Mouse (Mus musculus) hindbrain, embryonic 12.5 days (tissue): ENCODE results near the gene Baz2b. TPM values are rescaled to one million over a fixed set of nuclear protein-coding genes. Genes with fewer than 3 reads are reported as not detected.

Experiments
- ATAC-seq: fragments of 200-750 bp; cut with Nextera tagmentation; 2 replicates; pipeline ENCODE4 v1.8.0; 2017; ENCODE audit warnings: moderate TSS enrichment; ENCODE audit not compliant: low FRiP score
- H3K27ac ChIP-seq: fragments of 300-500 bp; sonication (generic); 2 replicates; pipeline ENCODE4 v1.5.1; 2016; ENCODE audit warnings: mild to moderate bottlenecking
- H3K27me3 ChIP-seq: fragments of 300-500 bp; sonication (generic); 2 replicates; pipeline ENCODE4 v1.6.1; 2016; ENCODE audit warnings: mild to moderate bottlenecking
- H3K36me3 ChIP-seq: fragments of 300-500 bp; sonication (generic); 2 replicates; pipeline ENCODE4 v1.6.1; 2016; ENCODE audit warnings: mild to moderate bottlenecking
- H3K4me1 ChIP-seq: fragments of 300-500 bp; sonication (generic); 2 replicates; pipeline ENCODE4 v1.6.1; 2016
- H3K4me2 ChIP-seq: fragments of 300-500 bp; sonication (generic); replicated peaks from 2 replicates; pipeline ENCODE4 v1.6.1; 2016; ENCODE audit warnings: mild to moderate bottlenecking
- H3K4me3 ChIP-seq: fragments of 300-500 bp; sonication (generic); 2 replicates; pipeline ENCODE4 v1.5.1; 2016; ENCODE audit warnings: mild to moderate bottlenecking
- H3K9ac ChIP-seq: fragments of 300-500 bp; sonication (generic); 2 replicates; pipeline ENCODE4 v1.6.1; 2016; ENCODE audit warnings: mild to moderate bottlenecking, moderate library complexity
- H3K9me3 ChIP-seq: fragments of 300-500 bp; sonication (generic); replicated peaks from 2 replicates; pipeline ENCODE4 v1.6.1; 2016; ENCODE audit warnings: mild to moderate bottlenecking
- WGBS: fragments of 180-500 bp; shearing (Covaris S2); methylation state at CpG from one replicate; pipeline ENCODE4 v1.1.7; 2016; 5-methylcytosine and 5-hydroxymethylcytosine counted together
- polyA plus RNA-seq: library from polyadenylated mRNA; unstranded; fragments of >200 nt; fragmentation: Nextera tagmentation; extraction: Ambion mirVana; gene quantifications from 2 replicates; pipeline ENCODE4 v1.2.1, GENCODE M21; 2016

Gene Baz2b
- polyA plus RNA-seq, 1 experiment from 2014 or later, result 92.4 TPM

- no peaks in the 10 kb centered on the region for H3K9me3 ChIP-seq
- no peaks in the 10 kb centered on the region for H3K27me3 ChIP-seq
- H3K9ac ChIP-seq, result no peak overlapping the region
- no peaks in the 10 kb centered on the region for H3K4me1 ChIP-seq
- no peak for ATAC-seq
- no peak overlapping the region for H3K4me3 ChIP-seq
- WGBS, result 56% methylated on average over 1 of the region's 1 CpGs
- no peak overlapping the region for H3K27ac ChIP-seq
- H3K36me3 ChIP-seq, result no peaks in the 10 kb centered on the region
- no peak overlapping the region for H3K4me2 ChIP-seq
Observed at GRCm38 (mm10) chr2:60196841-60197240, 12.8 kb downstream of the Baz2b start.

GRCm38 (mm10) chr2:60181696-60182095, 27.9 kb downstream of the Baz2b start:
- H3K27me3 ChIP-seq, result no peaks in the 10 kb centered on the region
- WGBS, result 63% methylated on average over 2 of the region's 2 CpGs
- H3K4me1 ChIP-seq, result no peaks in the 10 kb centered on the region
- H3K9me3 ChIP-seq, result no peaks in the 10 kb centered on the region
- no peak overlapping the region for H3K27ac ChIP-seq
- no peak overlapping the region for H3K9ac ChIP-seq
- H3K4me2 ChIP-seq, result no peak overlapping the region
- ATAC-seq, result no peak
- H3K36me3 ChIP-seq, result no peaks in the 10 kb centered on the region
- H3K4me3 ChIP-seq, result no peak overlapping the region

GRCm38 (mm10) chr2:60177490-60177889, 32.1 kb downstream of the Baz2b start:
- H3K27me3 ChIP-seq, result no peaks in the 10 kb centered on the region

GRCm38 (mm10) chr2:60176087-60176486, 33.6 kb downstream of the Baz2b start:
- no peak overlapping the region for H3K27ac ChIP-seq
- no peak for ATAC-seq
- no peak overlapping the region for H3K4me3 ChIP-seq
- H3K4me1 ChIP-seq, result no peaks in the 10 kb centered on the region
- WGBS, result 82% methylated on average over 5 of the region's 5 CpGs
- no peaks in the 10 kb centered on the region for H3K9me3 ChIP-seq
- H3K9ac ChIP-seq, result no peak overlapping the region
- no peaks in the 10 kb centered on the region for H3K36me3 ChIP-seq
- H3K4me2 ChIP-seq, result no peak overlapping the region
- H3K27me3 ChIP-seq, result no peaks in the 10 kb centered on the region

More at GRCm38 (mm10) chr2:60177490-60177889, 32.1 kb downstream of the Baz2b start:
- H3K27ac ChIP-seq, result no peak overlapping the region
- H3K9ac ChIP-seq, result no peak overlapping the region
- WGBS, result 92% methylated on average over 3 of the region's 3 CpGs
- H3K4me3 ChIP-seq, result no peak overlapping the region
- H3K4me1 ChIP-seq, result no peaks in the 10 kb centered on the region
- no peaks in the 10 kb centered on the region for H3K36me3 ChIP-seq
- no peaks in the 10 kb centered on the region for H3K9me3 ChIP-seq
- no peak overlapping the region for H3K4me2 ChIP-seq
- no peak for ATAC-seq

- WGBS, result 95% methylated on average over 3 of the region's 4 CpGs
- no peak overlapping the region for H3K4me3 ChIP-seq
- H3K4me1 ChIP-seq, result no peaks in the 10 kb centered on the region
- H3K9ac ChIP-seq, result no peak overlapping the region
- no peaks in the 10 kb centered on the region for H3K27me3 ChIP-seq
- no peaks in the 10 kb centered on the region for H3K36me3 ChIP-seq
- no peaks in the 10 kb centered on the region for H3K9me3 ChIP-seq
- no peak overlapping the region for H3K4me2 ChIP-seq
- no peak for ATAC-seq
- no peak overlapping the region for H3K27ac ChIP-seq
Observed at GRCm38 (mm10) chr2:60175078-60175477, 34.6 kb downstream of the Baz2b start.

- no peak for ATAC-seq
- no peaks in the 10 kb centered on the region for H3K9me3 ChIP-seq
- WGBS, result 94% methylated on average over 4 of the region's 4 CpGs
- no peaks in the 10 kb centered on the region for H3K36me3 ChIP-seq
- no peak overlapping the region for H3K4me2 ChIP-seq
- H3K4me1 ChIP-seq, result no peaks in the 10 kb centered on the region
- no peak overlapping the region for H3K9ac ChIP-seq
- H3K4me3 ChIP-seq, result no peak overlapping the region
- no peaks in the 10 kb centered on the region for H3K27me3 ChIP-seq
- no peak overlapping the region for H3K27ac ChIP-seq
Observed at GRCm38 (mm10) chr2:60173595-60173994, 36.0 kb downstream of the Baz2b start.

- Histone ChIP-seq H3K9me3 (no peaks in the 10 kb centered on the region), H3K9ac (no peak overlapping the region), H3K27ac (no peak overlapping the region), H3K4me2 (no peak overlapping the region), H3K27me3 (no peaks in the 10 kb centered on the region), H3K36me3 (no peaks in the 10 kb centered on the region), H3K4me3 (no peak overlapping the region), H3K4me1 (no peaks in the 10 kb centered on the region)
- ATAC-seq, result no peak
- WGBS, result 53% methylated on average over 3 of the region's 3 CpGs
Observed at GRCm38 (mm10) chr2:60173190-60173589, 36.4 kb downstream of the Baz2b start.

- no peaks in the 10 kb centered on the region for H3K36me3 ChIP-seq
- no peak overlapping the region for H3K9ac ChIP-seq
- no peaks in the 10 kb centered on the region for H3K9me3 ChIP-seq
- no peaks in the 10 kb centered on the region for H3K27me3 ChIP-seq
- H3K4me3 ChIP-seq, result no peak overlapping the region
- ATAC-seq, result no peak
- WGBS, result 51% methylated on average over 2 of the region's 2 CpGs
- no peaks in the 10 kb centered on the region for H3K4me1 ChIP-seq
- no peak overlapping the region for H3K4me2 ChIP-seq
- no peak overlapping the region for H3K27ac ChIP-seq
Observed at GRCm38 (mm10) chr2:60172531-60172914, 37.1 kb downstream of the Baz2b start.

- ATAC-seq, result no peak
- 76% methylated on average over 7 of the region's 7 CpGs for WGBS
Observed at GRCm38 (mm10) chr2:60171786-60172530, 37.7 kb downstream of the Baz2b start.

GRCm38 (mm10) chr2:60166878-60167277, 42.8 kb downstream of the Baz2b start:
- Histone ChIP-seq H3K4me1 (no peaks in the 10 kb centered on the region), H3K27ac (no peak overlapping the region), H3K9ac (no peak overlapping the region), H3K9me3 (no peaks in the 10 kb centered on the region), H3K4me3 (no peak overlapping the region), H3K4me2 (no peak overlapping the region), H3K36me3 (no peaks in the 10 kb centered on the region), H3K27me3 (no peaks in the 10 kb centered on the region)
- ATAC-seq, result no peak
- WGBS, result 90% methylated on average over 4 of the region's 4 CpGs

More at GRCm38 (mm10) chr2:60171786-60172530, 37.7 kb downstream of the Baz2b start:
- Histone ChIP-seq H3K4me3 (no peak overlapping the region), H3K36me3 (no peaks in the 10 kb centered on the region), H3K4me1 (no peaks in the 10 kb centered on the region), H3K27me3 (no peaks in the 10 kb centered on the region), H3K9me3 (no peaks in the 10 kb centered on the region), H3K4me2 (no peak overlapping the region), H3K27ac (no peak overlapping the region), H3K9ac (no peak overlapping the region)

GRCm38 (mm10) chr2:60165679-60166078, 44.0 kb downstream of the Baz2b start:
- Histone ChIP-seq H3K4me3 (no peak overlapping the region), H3K9ac (no peak overlapping the region), H3K4me2 (no peak overlapping the region), H3K27me3 (no peaks in the 10 kb centered on the region), H3K9me3 (no peaks in the 10 kb centered on the region), H3K27ac (no peak overlapping the region), H3K36me3 (no peaks in the 10 kb centered on the region), H3K4me1 (no peaks in the 10 kb centered on the region)
- ATAC-seq, result no peak
- 92% methylated on average over 11 of the region's 11 CpGs for WGBS

GRCm38 (mm10) chr2:60163744-60164143, 45.9 kb downstream of the Baz2b start:
- Histone ChIP-seq H3K9ac (no peak overlapping the region), H3K4me2 (no peak overlapping the region), H3K36me3 (no peaks in the 10 kb centered on the region), H3K27ac (no peak overlapping the region), H3K4me3 (no peak overlapping the region), H3K4me1 (no peaks in the 10 kb centered on the region), H3K9me3 (no peaks in the 10 kb centered on the region), H3K27me3 (no peaks in the 10 kb centered on the region)
- WGBS, result 84% methylated on average over 2 of the region's 2 CpGs
- no peak for ATAC-seq

GRCm38 (mm10) chr2:60152481-60152880, 57.2 kb downstream of the Baz2b start:
- no peak overlapping the region for H3K4me2 ChIP-seq
- 77% methylated on average over 2 of the region's 2 CpGs for WGBS
- H3K27ac ChIP-seq, result no peak overlapping the region
- no peaks in the 10 kb centered on the region for H3K27me3 ChIP-seq
- no peaks in the 10 kb centered on the region for H3K36me3 ChIP-seq
- no peak overlapping the region for H3K4me3 ChIP-seq
- no peak for ATAC-seq
- no peak overlapping the region for H3K9ac ChIP-seq
- H3K4me1 ChIP-seq, result no peaks in the 10 kb centered on the region
- H3K9me3 ChIP-seq, result no peaks in the 10 kb centered on the region
